Mouse (Mus musculus) cerebellum, postnatal 25 days (tissue): ENCODE measurements at regions not wholly inside any gene's neighbourhood (a gene's known extent, or its start where the extent isn't known, plus 50 kb on each side); places are given as distances from the start of the nearest gene placed in this dataset.

ENCODE experiments used
- DNase-seq, 2 experiments: peaks; one replicate each; pipeline ENCODE4 v3.0.0; 2021; ENCODE audit warnings: mixed read lengths in 2 of 2

GRCm38 (mm10) chr10:21446641-21447040 is 69.5 kb downstream of the Aldh8a1 start:
- DNase-seq, result no peak

GRCm38 (mm10) chr10:21448132-21448531 is 71.0 kb downstream of the Aldh8a1 start:
- no peak for DNase-seq

DNA sequence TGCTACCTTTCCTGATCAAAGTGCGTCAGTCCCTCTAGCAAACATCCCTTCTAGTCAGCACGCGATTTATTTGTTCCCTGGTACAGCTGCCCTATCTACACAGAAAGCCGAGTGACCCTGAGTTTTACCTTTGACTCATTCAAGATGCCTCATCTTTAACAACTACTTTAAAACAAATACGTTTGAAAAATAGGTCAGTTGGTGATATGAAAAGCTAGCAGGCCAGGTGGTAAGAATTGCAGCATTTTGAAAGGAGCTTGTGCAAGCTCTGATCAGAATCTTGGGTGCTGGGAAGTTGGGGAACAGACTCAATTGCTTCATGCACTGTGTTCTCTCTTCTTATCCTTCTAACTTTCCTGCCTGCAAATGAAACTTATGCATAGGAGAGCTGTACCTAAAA is 71.9 kb downstream of the Aldh8a1 start:
- no peak for DNase-seq

GRCm38 (mm10) chr10:21452611-21453010 is 75.5 kb downstream of the Aldh8a1 start:
- no peak for DNase-seq

- no peak for DNase-seq
Measured at GRCm38 (mm10) chr10:21453527-21453926, 76.4 kb downstream of the Aldh8a1 start.

DNA sequence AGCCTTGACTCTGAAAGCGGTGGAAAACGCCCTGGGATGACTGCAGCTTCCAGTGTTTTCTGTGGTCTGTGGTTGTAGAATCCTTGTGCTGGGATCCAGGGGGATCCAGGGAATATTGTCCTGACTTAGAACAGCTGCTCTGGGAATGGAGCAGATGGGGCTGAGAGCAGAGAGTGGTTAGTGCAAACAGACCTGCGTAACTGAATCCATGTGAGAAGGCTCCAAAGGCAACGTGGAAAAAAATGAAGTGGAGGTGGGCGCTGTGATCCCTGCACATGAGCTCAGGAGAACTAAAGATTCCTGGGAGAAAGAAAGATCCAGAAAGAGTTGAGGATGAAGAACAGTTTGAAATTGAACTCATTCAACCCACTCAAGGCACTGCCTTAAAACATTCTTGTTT is 77.1 kb downstream of the Aldh8a1 start:
- no peak for DNase-seq

GRCm38 (mm10) chr10:21454757-21455156 is 77.7 kb downstream of the Aldh8a1 start:
- no peak for DNase-seq

DNA sequence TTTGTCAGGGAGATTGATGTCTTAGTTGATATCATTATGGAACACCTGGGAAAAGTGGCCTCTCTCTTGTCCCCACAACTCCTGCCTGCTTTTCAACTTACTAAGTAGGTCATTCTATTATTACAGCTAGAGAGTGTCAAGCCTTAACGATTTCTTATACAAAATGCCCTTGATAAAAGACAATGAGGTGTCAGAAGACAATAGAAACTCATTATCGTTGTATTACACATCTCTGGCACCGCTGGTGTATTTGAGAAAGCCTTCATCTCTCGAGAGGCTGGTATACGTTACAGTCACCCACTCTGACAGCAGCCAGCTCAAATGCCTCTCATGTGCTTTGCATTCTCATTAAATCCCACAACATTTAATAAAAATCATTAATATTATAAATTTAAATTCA is 78.8 kb downstream of the Aldh8a1 start:
- no peak for DNase-seq

DNA sequence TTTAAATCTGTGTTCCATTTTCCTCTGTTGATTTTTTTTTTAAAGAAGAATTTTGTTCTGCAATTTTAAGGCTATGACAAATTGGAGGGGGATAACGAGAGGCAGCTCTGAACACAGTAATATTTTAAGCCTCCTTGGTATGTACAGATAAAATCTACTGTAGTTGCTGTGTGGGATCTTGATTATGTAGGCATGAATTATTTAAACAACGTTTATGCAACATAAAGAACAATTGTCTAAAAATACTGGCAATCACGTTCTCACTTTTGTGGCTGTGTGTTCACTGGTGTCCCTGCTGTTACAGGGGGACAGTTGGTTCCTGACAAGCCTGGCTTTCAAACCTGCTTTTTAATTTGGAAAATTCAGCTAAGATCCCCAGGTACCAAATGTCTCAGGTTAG is 79.3 kb downstream of the Aldh8a1 start:
- no peak for DNase-seq

GRCm38 (mm10) chr10:21456991-21457390 is 79.9 kb downstream of the Aldh8a1 start:
- DNase-seq, result no peak

DNA sequence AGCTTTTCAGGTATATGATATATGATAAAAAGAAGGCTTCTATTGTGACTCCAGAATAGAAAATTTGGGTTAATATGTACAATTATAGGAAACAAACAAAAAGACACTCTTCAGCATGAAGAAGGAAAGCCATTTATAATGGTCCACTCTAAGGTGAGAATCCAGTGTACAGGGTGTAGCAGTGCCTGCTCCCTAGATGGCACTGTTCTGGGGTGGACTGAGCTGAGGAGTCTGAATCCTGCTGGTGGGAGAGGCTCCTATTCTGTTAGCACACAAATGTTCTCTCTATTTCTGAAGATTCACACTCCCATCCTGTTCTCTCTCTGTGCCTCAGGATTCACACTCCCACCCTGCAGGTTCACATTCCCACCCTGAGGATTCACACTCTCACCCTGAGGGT is 81.5 kb downstream of the Aldh8a1 start:
- DNase-seq, result no peak

DNA sequence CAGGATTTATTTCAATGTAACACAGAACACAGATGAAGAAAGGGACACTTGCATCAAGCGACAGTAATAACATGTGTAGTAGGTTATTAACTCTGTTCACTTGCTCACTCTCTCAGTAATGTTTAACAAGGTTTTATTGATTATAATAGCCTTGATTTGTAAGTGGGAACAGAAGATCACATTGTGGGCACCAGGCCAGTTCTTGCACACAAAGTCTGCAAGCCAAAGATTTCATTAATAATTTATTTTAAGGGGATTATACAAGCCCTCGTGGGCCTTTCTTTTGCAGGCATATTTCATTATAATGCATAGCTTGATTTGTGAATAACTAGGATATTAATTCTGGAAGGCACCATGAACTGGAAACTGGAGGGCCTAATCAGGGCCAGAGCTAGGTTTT is 83.0 kb downstream of the Aldh8a1 start:
- DNase-seq, result no peak

GRCm38 (mm10) chr10:21462915-21463314 is 85.8 kb downstream of the Aldh8a1 start:
- no peak for DNase-seq

DNA sequence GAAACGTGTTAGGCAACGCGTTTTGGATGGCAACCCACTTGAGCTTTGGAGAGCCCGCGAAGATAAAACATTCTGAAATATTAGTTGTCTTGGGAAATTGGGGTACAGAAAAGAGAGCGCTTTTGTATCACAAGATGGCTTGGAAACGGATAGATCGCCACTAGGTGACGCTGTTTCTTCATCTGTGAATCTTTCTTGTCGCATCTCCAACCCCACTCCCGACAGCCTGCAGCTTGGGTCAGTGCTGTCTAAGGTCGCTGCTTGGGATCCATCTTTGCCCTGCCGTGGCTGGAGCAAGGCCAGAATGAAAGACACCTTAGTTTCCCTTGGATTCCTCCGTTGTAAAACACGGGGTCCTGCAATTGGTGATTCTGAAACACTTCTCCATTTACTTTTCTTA is 88.3 kb downstream of the Aldh8a1 start:
- DNase-seq, result peak; percentile 80 to 92

GRCm38 (mm10) chr10:21465806-21466377 is 88.8 kb downstream of the Aldh8a1 start:
- no peak for DNase-seq

DNA sequence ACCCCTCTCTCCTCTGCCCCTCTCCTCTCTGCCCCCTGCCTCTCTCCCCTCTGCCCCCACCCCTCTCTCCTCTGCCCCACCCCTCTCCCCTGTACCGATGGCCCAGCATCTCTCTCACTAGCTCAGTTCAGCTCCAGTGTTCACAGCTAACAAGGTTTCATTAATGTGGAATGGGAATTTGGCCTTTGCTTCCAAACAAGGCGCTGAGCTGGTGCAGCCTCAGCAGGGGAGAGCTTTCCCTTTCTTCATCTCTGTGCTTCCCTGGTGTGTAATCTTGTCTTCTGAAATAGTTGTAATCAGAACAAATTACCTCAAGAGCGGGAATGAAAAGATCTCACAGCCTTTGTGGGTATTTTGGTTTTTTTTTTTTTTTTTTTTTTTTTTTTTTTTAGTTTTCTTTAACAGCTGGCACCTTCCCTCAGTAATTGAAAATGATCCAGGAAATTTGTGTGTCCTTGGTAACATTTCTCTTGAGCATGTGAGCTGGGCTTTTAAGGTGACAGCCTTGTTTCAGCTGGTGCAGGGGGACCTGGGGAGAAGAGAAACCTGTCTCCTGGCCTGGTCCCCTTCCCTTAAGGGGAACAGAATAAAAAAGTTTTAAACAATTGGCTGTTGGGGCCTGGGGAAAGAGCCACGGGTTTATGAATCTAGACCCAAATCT is 90.5 kb downstream of the Aldh8a1 start:
- DNase-seq, result no peak

DNA sequence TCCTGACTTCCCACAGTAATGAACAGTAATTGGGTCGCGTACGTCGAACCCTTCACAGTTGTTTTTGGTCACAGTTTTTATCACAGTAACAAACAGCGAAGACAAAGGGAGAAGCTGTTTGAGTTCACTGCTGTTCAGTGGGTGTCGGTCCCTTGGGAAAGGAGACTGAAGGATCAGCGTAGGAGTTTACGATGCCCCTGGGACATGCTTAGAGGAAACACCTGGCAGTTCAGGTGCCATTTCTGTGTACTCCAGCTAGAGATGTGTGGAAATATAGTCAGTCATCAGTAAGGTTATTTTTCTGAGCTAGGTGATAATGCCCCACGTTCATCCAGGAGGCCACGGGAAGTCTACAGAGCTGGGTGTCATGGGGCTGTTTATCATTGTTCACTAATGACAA is 91.3 kb downstream of the Aldh8a1 start:
- no peak for DNase-seq

DNA sequence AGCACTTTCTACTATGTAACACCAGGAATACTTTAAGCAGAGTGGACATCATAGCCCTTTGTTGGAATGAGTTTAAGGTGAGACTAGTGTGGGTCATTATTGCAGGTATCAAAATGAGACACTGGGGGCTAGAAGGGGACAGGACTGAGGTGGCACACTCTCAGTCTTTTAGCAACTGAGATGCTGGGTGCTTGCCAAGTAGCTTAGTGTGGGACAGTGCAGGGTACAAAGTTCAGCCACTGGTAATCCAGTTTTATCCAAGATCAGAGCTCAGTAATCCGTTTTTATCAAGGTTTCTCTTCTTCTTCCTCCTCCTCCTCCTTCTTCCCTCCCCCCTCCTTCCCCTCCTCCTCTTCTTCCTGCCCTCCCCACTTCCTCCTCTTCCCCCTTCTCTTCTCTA is 92.9 kb downstream of the Aldh8a1 start:
- no peak for DNase-seq

GRCm38 (mm10) chr10:21470589-21470988 is 93.5 kb downstream of the Aldh8a1 start:
- no peak for DNase-seq

- DNase-seq, result no peak
Measured at GRCm38 (mm10) chr10:21474242-21474641, 97.2 kb downstream of the Aldh8a1 start.

DNA sequence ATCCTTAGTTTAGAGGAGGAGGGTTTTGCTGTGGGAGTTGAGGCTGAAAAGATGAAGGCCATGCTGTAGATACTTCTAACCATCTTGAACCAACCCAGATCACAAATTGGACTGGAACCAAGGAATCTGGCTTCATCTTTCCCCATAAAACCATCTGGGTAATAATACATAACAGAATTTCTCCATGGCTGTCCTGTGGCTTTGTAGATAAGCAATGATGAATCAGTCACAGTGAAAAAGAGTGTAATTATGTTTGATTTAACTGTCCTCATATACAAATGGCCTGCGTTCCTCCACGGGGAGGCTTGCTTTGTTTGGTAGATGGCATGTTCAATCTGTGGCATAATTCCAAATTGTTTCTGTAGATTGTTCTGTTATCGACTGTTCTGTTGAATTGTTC is 100.9 kb downstream of the Aldh8a1 start:
- DNase-seq, result no peak

GRCm38 (mm10) chr10:21479403-21479802 is 102.3 kb downstream of the Aldh8a1 start:
- DNase-seq, result no peak

DNA sequence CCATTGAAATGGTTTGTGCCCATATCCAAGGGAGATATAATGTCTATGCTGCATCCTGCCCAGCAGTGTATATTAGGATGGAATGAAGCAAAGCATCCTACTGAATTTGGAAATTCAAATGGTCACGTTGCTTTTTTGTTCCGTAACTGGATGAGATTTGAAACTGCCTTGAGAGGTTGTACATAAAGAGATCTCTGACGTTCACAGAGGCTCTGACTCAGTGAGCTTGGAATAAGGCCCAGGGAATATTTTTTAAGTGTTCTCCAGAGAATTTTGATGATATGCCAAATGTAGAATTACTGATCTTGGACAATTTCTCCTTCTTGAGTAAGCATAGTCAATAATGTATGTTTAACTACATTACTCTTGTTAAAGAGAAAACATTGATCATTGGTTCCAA is 104.2 kb downstream of the Aldh8a1 start:
- DNase-seq, result no peak

DNA sequence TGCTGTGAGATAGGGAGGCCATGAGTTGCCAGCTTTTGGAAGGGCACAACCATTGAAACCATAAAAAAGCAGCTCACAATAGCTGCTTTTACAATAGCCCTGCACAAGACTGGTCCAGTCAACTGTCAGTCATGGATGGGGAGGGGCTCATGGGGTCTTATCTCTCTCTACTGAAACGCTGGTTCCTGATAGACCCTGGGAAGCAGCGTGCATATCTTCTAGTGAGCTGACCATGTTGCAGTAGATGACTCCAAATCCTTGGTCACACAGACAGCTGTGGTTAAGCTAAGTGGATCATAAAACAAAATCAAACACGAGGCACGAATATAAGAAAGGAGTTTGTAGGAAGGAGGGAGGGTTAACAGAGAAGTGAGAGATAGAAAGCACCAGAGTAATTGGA is 105.0 kb downstream of the Aldh8a1 start:
- DNase-seq, result no peak

GRCm38 (mm10) chr10:21482659-21483058 is 105.6 kb downstream of the Aldh8a1 start:
- DNase-seq, result no peak
